Mouse (Mus musculus) kidney, postnatal 0 days (tissue): ENCODE measurements at regions not wholly inside any gene's neighbourhood (a gene's known extent, or its start where the extent isn't known, plus 50 kb on each side); places are given as distances from the start of the nearest gene placed in this dataset.

Source experiments
- ATAC-seq: fragments of 200-750 bp; cut with Nextera tagmentation; replicated peaks from 2 replicates; pipeline ENCODE4 v1.8.0; 2017; ENCODE audit warnings: low read depth, moderate number of reproducible peaks, moderate TSS enrichment, moderate library complexity; ENCODE audit not compliant: low FRiP score
- DNase-seq: peaks from one replicate; pipeline ENCODE4 v3.0.0-alpha.2; 2016; ENCODE audit warnings: low spot score
- H3K27ac ChIP-seq: fragments of 300-500 bp; sonication (generic); 2 replicates; pipeline ENCODE4 v1.5.1; 2014; ENCODE audit warnings: mild to moderate bottlenecking
- H3K27me3 ChIP-seq: fragments of 300-500 bp; sonication (generic); 2 replicates; pipeline ENCODE4 v1.6.1; 2014; ENCODE audit warnings: low read length, mixed read lengths; ENCODE audit not compliant: insufficient read depth
- H3K36me3 ChIP-seq: fragments of 300-500 bp; sonication (generic); 2 replicates; pipeline ENCODE4 v1.6.1; 2014; ENCODE audit warnings: low read length, mixed read lengths; ENCODE audit not compliant: insufficient read depth
- H3K4me1 ChIP-seq: fragments of 300-500 bp; sonication (generic); replicated peaks from 2 replicates; pipeline ENCODE4 v1.6.1; 2014; ENCODE audit warnings: antibody characterized with exemption, low read length, mixed read lengths; ENCODE audit not compliant: insufficient read depth
- H3K4me2 ChIP-seq: fragments of 300-500 bp; sonication (generic); 2 replicates; pipeline ENCODE4 v1.6.1; 2014; ENCODE audit warnings: mild to moderate bottlenecking, low read length, moderate library complexity, mixed read lengths
- H3K4me3 ChIP-seq: fragments of 300-500 bp; sonication (generic); replicated peaks from 2 replicates; pipeline ENCODE4 v1.5.1; 2014; ENCODE audit warnings: low read depth, low read length
- H3K9ac ChIP-seq: fragments of 300-500 bp; sonication (generic); 2 replicates; pipeline ENCODE4 v1.6.1; 2014; ENCODE audit warnings: low read depth, low read length
- H3K9me3 ChIP-seq: fragments of 300-500 bp; sonication (generic); replicated peaks from 2 replicates; pipeline ENCODE4 v1.6.1; 2016; ENCODE audit warnings: low read length, inconsistent platforms, mixed read lengths
- CTCF ChIP-seq: IDR thresholded peaks from 2 replicates; pipeline ENCODE4 v1.5.1; 2016; ENCODE audit warnings: antibody characterized with exemption, low read depth, mild to moderate bottlenecking, moderate library complexity
- WGBS: fragments of 180-500 bp; shearing (Covaris S2); extraction: QIAGEN DNeasy Blood & Tissue Kit; methylation state at CpG from one replicate; pipeline ENCODE4 v1.1.7; 2014; 5-methylcytosine and 5-hydroxymethylcytosine counted together

- no peaks in the 10 kb centered on the region for H3K9me3 ChIP-seq
- no peak overlapping the region for H3K9ac ChIP-seq
- H3K27ac ChIP-seq, result no peak overlapping the region
- no peaks in the 10 kb centered on the region for H3K4me1 ChIP-seq
- no peak for DNase-seq
- TF ChIP-seq CTCF, result no peak
- H3K4me3 ChIP-seq, result no peak overlapping the region
- no peaks in the 10 kb centered on the region for H3K27me3 ChIP-seq
- WGBS, result 72% methylated on average over 2 of the region's 2 CpGs
- H3K4me2 ChIP-seq, result no peak overlapping the region
- no peaks in the 10 kb centered on the region for H3K36me3 ChIP-seq
- ATAC-seq, result no peak
Measured at GRCm38 (mm10) chr9:103911347-103911746, 91.0 kb upstream of the Nphp3 start.

GRCm38 (mm10) chr9:103915126-103915525 is 87.2 kb upstream of the Nphp3 start:
- no peak overlapping the region for H3K4me3 ChIP-seq
- TF ChIP-seq CTCF, result no peak
- no peaks in the 10 kb centered on the region for H3K36me3 ChIP-seq
- no peak overlapping the region for H3K27ac ChIP-seq
- 81% methylated on average over 4 of the region's 4 CpGs for WGBS
- no peaks in the 10 kb centered on the region for H3K27me3 ChIP-seq
- ATAC-seq, result no peak
- no peaks in the 10 kb centered on the region for H3K9me3 ChIP-seq
- no peak overlapping the region for H3K9ac ChIP-seq
- H3K4me1 ChIP-seq, result no peaks in the 10 kb centered on the region
- DNase-seq, result no peak
- no peak overlapping the region for H3K4me2 ChIP-seq

- Histone ChIP-seq H3K9ac (no peak overlapping the region), H3K4me1 (no peaks in the 10 kb centered on the region), H3K9me3 (no peaks in the 10 kb centered on the region), H3K4me3 (no peak overlapping the region), H3K27me3 (no peaks in the 10 kb centered on the region), H3K36me3 (no peaks in the 10 kb centered on the region), H3K4me2 (no peak overlapping the region), H3K27ac (no peak overlapping the region)
- 93% methylated on average over 6 of the region's 6 CpGs for WGBS
- no peak for ATAC-seq
- no peak for TF ChIP-seq CTCF
- no peak for DNase-seq
Measured at GRCm38 (mm10) chr9:103917771-103918170, 84.6 kb upstream of the Nphp3 start.

- no peak for ATAC-seq
Measured at GRCm38 (mm10) chr9:103922356-103922755, 80.0 kb upstream of the Nphp3 start.

GRCm38 (mm10) chr9:103924641-103925040 is 77.7 kb upstream of the Nphp3 start:
- H3K4me2 ChIP-seq, result no peak overlapping the region
- ATAC-seq (no peak), DNase-seq (no peak)
- H3K27ac ChIP-seq, result no peak overlapping the region
- H3K9me3 ChIP-seq, result no peaks in the 10 kb centered on the region
- no peaks in the 10 kb centered on the region for H3K36me3 ChIP-seq
- H3K27me3 ChIP-seq, result no peaks in the 10 kb centered on the region
- H3K4me1 ChIP-seq, result no peaks in the 10 kb centered on the region
- TF ChIP-seq CTCF, result no peak
- WGBS, result 56% methylated on average over 3 of the region's 3 CpGs
- H3K9ac ChIP-seq, result no peak overlapping the region
- no peak overlapping the region for H3K4me3 ChIP-seq

More at GRCm38 (mm10) chr9:103922356-103922755, 80.0 kb upstream of the Nphp3 start:
- Histone ChIP-seq H3K9me3 (no peaks in the 10 kb centered on the region), H3K4me3 (no peak overlapping the region), H3K36me3 (no peaks in the 10 kb centered on the region), H3K4me1 (no peaks in the 10 kb centered on the region), H3K27ac (no peak overlapping the region), H3K9ac (no peak overlapping the region), H3K4me2 (no peak overlapping the region), H3K27me3 (no peaks in the 10 kb centered on the region)
- DNase-seq, result no peak
- WGBS, result 92% methylated on average over 5 of the region's 5 CpGs
- no peak for TF ChIP-seq CTCF

- Histone ChIP-seq H3K27ac (no peak overlapping the region), H3K9ac (no peak overlapping the region), H3K4me3 (no peak overlapping the region), H3K4me1 (no peaks in the 10 kb centered on the region), H3K27me3 (no peaks in the 10 kb centered on the region), H3K4me2 (no peak overlapping the region), H3K9me3 (no peaks in the 10 kb centered on the region), H3K36me3 (no peaks in the 10 kb centered on the region)
- DNase-seq (no peak), ATAC-seq (no peak)
- 89% methylated on average over 2 of the region's 2 CpGs for WGBS
- TF ChIP-seq CTCF, result no peak
Measured at GRCm38 (mm10) chr9:103925486-103925885, 76.9 kb upstream of the Nphp3 start.
